Mouse (Mus musculus) neural tube, embryonic 10.5 days (tissue): ENCODE results near the gene Gins1.
"Not testable (repeated sequence)": the region's sequence is repeated elsewhere in the genome, so short reads cannot be mapped to it uniquely, and the experiment has no call there.

Experiments used
- DNase-seq: peaks from one replicate; pipeline ENCODE4 v3.0.0-alpha.2; 2017; ENCODE audit warnings: low spot score; ENCODE audit errors: extremely low spot score

Gins1 gene

GRCm38 (mm10) chr2:150909429-150910039 lies 4.3 kb downstream of the Gins1 start:
- peak; percentile 95 for DNase-seq

DNA sequence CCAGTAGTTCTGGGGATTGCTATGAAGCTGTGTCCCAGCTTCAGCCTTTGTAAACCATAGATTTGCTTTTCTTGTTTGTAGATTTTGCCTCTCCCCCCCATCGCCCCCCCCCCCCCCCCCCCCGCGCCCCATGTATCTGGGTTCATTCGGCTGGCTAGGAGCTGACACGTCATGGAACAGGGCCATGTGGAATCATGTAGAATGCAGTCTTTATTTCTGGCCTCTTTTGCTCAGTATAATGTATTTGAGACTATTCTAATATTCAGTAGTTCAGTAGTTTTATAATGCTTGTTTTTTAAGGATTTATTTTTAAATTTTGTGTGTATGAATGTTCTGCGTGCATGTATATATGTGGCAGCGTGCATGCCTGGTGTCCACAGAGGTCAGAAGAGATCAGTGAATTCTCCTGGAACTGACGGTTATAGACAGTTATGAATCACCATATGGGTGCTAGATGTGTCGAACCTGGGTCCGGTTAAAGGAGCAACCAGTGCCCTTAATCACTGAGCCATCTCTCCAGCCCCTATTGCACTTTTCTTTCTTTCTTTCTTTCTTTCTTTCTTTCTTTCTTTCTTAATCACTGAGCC lies 5.2 kb downstream of the Gins1 start:
- no peak for DNase-seq

GRCm38 (mm10) chr2:150914781-150915515 lies 9.7 kb downstream of the Gins1 start:
- DNase-seq = no peak

DNA sequence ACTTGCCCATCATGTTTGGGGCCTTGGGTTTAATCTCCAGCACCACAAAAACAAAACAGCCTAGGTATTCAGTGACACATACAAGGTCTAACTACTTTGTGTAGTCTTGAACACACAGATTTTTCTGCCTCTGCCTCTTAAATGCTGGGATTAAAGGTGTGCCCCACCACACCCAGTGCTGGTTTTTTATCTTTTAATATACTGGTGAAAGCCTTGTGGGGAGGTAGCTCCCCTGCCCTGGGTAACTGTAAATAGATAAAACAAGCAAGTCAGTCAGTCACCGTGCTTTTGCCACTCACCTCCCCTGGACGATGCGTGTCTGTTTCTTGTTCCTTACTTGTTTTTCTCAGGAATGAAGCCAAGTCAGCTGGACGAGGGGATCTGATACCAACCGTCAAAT lies 10.6 kb downstream of the Gins1 start:
- no peak for DNase-seq

DNA sequence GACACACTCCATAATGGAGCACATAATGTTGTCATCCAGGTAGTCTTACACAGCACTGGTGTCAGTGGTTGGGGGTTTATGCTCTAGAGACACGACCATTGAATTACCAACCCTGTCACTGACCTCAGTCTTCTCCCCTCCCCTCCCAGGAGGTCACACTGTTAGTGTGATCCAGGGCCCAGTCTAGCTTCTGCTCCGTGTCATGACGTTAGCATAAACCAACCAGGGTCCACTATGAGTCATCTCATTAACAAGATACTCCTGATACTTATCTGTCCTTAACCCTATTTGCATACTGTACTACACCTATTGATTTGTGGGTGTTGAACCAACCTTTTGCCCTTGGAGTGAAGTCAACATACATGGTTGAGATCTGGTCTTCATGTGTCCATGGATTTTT lies 13.5 kb downstream of the Gins1 start:
- no peak for DNase-seq

- no peak for DNase-seq
These were observed 15.3 kb downstream of the Gins1 start for GRCm38 (mm10) chr2:150920543-150920942.

DNA sequence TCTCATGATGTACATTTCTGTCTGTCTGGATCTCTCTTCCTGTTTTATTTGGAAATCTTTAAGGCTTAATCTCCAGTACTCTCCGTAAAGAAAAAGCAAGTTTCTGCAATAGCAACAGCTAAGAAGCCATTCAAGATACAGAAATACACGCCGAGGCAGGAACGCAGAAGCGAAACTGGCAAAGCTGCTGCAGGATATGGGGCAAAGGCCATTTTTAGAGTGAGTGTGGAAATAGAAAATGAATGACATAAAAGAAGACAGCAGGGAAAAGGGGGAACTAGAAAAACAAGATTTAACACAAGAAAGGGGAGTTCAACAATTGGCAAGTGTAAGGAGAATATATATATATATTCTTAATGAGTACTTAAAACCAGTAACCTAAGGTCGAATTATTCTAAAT lies 16.5 kb downstream of the Gins1 start:
- DNase-seq = no peak

DNA sequence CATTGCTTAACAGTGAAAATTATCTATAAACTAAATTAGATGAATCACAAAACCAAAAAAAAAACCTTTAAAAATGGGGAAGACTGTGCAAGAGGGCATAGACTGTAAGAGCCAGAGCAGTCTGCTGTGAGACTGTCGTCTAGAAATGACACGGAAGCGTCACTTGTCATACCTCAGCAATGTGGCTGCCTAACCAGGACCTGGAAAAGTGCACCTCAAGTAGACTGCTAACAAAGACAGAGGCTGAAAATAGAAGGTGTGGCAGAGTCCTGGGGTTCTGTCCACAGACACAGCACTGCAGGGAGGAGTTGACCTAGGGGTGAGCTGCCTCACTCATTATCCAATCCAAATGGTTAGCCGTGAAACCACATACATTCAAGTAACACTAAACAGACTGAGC lies 17.0 kb downstream of the Gins1 start:
- DNase-seq = no peak

- no peak for DNase-seq
These were observed 17.8 kb downstream of the Gins1 start for GRCm38 (mm10) chr2:150923026-150923425.

- DNase-seq = no peak
These were observed 18.3 kb downstream of the Gins1 start for GRCm38 (mm10) chr2:150923505-150923904.

GRCm38 (mm10) chr2:150927038-150927720 lies 22.0 kb downstream of the Gins1 start:
- DNase-seq = no peak

DNA sequence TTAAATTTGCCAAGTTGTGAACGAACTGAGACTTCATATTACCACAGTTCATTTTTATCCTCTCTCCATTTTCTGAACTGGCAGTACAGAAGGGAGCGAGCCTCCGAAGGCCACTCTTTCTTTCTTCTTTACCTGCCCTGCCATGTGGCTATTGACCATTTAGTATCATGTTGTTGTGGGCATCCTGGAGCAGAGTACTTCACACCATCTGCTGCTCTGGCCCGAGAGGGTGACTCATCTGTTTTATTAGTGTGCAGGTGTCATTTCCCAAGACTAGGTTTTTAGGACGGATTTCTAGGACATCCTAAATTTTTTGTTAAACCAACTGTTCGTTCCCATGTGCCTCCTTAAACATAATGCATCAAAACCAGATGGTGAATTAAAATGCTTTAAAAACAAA lies 24.0 kb downstream of the Gins1 start:
- no peak for DNase-seq

DNA sequence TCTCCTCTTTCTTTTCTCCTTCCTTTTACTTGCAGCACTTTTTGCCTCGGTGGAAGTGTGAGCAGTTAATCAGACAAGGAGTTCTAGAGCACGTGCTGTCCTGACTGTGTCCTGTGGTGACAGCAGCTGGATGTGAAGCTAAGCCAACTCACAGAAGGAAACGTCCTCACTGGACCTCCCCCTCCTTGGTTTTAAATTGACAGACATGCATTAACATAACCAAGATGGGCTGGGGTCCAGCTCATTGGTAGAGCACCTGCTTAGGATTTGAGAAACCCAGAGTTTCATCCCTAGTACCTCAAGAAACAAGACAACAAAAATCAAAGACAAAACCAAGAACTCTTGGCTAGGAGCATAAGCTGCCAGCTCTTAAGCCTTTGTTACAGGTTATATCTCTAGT lies 25.6 kb downstream of the Gins1 start:
- DNase-seq = no peak

DNA sequence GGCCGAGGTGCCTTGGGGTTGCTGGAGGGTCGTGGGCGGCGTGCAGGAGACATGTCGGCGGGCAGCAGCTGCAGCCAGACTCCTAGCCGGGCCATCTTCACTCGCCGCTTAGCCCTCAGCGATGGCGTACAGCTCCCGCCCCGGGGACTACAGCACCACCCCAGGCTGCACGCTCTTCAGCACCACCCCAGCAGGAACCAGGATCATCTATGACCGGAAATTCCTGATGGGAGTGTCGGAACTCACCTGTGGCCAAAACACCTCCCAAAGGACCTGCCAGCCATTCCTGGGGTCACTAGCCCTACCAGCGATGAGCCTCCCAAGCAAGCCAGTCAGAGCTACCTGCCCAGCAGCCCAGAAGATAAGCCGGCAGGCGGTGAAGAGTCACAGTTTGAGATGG lies 28.3 kb downstream of the Gins1 start:
- no peak for DNase-seq

DNA sequence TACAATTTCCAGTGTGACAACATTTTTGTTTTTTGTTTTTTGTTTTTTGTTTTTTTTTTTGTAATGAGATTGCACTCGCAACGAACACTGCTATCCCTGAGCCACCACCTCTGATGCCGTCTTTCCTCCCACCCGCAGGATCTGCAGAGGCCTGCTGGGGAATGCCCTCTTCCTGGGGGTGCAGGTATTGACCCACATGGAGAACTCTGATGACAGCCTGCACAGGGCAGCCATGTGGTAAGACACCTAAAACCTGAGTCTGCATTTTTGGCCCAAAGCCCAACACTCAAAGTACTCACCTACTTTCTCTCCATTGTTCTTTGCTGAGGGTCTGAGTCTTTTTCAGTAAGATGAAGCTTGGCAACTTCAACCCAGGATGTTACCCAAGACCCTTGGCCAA lies 29.5 kb downstream of the Gins1 start:
- DNase-seq = no peak

- no peak for DNase-seq
These were observed 38.8 kb downstream of the Gins1 start for GRCm38 (mm10) chr2:150944017-150944416.

DNA sequence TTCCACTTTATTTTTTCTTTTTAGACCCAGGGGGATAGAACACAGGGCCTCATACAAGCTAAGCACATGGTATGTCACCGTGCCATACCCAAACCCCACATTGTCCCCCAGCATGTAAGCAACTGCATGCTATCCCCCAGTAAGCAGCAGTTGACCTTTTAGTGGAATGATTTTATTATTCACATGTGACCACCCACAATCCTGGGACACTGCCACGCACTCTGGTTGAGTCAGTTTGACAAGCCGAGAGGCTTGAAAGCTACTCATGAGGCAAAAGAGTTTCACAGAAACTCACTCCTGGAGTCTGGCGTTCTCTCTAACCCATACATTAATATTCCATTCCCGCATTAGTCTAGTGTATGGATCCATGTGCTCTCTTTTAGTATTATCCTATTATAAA lies 42.1 kb downstream of the Gins1 start:
- DNase-seq = not testable (repeated sequence)

DNA sequence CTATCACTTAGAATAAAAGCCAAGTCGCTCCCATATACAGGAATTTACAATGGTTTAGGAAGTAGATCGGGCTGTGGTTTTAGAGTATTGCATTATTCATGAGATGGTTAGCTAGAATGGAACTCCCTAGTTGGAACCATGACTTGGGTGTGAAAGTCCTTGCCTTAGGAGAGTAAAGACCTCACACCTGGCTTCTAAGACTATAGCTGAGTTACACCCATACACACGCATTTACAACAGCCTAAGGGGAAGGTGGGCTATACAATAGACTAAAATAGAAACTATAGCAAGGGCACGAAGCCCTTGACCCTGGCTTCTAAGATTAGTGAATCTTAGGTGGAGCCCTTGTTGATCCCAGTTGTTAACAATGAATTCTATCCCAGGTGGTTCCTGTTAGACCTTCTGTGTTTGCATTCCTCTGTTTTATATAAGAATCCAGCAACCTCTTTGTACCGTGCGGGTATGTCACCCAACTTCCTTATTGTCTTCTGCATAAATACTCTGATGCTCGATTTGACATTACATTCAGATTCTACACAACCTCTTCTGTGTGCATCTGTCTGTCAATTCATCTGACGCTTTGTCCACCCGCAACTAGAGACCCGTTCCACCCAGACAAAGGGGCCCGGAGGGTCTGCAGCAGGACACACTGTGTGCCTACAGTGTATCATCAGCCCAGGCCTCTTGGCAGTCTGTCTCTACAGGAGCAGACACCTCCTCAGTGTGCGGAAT lies 42.8 kb downstream of the Gins1 start:
- DNase-seq = not testable (repeated sequence)

- DNase-seq = no peak
These were observed 43.6 kb downstream of the Gins1 start for GRCm38 (mm10) chr2:150948786-150949185.

- no peak for DNase-seq
These were observed 44.5 kb downstream of the Gins1 start for GRCm38 (mm10) chr2:150949652-150950051.

DNA sequence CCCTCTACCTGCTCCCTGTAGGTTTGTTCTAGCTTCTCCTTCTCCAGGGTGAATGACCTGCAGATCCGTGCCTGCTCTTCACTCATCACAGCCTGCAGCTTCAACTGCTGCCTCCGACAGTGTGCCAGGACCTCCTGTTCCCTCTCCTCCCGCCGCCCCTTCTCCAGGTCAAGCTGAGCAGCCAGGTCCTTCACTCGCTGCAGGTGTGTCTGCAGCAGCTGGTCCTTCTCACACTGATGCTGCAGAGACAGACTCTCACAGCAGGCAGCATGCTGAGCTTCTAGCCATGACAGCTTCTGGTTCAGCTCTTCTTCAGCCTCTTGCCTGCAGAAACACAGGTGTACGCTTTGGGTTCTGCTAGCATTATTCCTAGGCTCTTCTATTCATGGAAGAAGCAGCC lies 44.9 kb downstream of the Gins1 start:
- DNase-seq = no peak

DNA sequence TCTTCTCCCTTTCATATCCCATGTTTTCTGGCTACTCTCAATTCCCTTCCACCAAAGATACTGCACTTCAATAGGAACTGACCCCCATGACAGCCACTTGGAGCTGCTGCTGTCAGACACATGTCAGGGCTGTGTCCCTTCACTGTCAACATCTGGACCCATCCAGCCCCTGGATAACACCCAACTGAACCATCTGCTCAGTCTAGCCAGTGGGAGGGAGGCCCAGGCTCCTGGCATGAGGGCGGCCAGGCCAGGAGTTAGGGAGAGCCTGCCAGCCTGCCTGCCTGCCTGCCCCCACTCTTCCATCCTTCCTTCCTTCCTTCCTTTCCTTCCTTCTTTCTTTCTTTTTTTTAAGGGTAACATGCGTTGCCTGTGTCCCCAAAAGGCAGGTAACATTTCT lies 46.0 kb downstream of the Gins1 start:
- DNase-seq = no peak
